Mouse (Mus musculus): ENCODE results near the gene Sypl2. TPM values are rescaled to one million over a fixed set of nuclear protein-coding genes. Genes with fewer than 3 reads are reported as not detected.
A peak's percentile ranks its signal among the peaks of the same experiment; 100 is the strongest.

Gene Sypl2
- total RNA-seq, 4 experiments from 2014 or later: 1.5 to 2.2 (median 1.8) TPM

DNA sequence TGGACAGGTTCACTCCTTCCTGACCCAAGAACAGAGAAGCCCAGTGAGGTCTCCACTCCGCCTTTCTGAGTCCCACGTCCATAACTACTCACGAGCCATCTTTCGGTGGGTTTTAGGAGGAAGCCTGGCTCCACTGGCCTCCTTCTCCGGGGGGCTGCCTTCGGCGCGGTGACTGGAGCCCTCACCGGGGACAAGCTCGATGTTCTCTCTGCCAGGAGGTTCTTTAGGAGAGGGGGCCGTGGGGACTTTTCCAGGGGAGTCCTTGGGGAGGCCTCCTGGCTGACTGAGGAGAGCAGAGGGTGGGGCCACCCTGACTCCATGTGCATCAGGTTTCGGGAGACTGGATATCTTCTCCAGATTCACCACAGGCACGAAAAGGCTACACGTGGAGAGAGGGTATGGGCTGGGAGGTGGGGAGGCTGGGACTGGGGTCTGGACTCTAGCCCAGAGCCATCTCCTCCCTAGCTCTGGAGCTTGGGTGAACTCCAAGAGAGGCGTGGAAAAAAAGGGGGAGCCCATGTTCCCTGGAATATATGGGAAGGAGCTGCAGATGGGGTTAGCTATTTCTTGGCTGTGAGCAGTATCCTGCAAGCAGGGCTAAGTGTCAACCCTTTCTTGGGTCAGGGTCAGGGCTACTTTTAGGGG lies 19.6 kb downstream of the Sypl2 start:
- peak in 1 of 2 experiments; percentile 15 for DNase-seq (ENCODE audit: low spot score in 2 of 2)

DNA sequence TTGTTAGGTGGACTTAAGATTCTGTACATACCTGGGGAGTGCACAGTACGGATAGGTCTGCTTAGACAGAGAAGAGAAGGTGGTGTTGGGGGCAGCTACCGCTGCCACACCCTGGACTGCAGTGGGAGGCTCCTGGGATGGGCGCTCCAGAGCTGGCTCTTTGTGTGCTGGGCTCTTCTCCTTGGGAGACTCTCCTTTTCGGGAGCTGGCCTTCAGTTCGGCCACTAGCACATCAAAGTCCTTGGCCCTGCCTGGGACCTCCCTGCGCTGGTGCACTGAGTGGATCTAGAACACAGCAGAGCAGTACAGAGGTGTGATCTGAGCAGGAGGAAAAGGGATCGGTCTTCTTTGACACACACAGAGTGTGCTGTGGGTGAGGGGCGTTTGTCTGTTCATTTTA lies 20.8 kb downstream of the Sypl2 start:
- DNase-seq (ENCODE audit: low spot score in 2 of 2): no peak

DNA sequence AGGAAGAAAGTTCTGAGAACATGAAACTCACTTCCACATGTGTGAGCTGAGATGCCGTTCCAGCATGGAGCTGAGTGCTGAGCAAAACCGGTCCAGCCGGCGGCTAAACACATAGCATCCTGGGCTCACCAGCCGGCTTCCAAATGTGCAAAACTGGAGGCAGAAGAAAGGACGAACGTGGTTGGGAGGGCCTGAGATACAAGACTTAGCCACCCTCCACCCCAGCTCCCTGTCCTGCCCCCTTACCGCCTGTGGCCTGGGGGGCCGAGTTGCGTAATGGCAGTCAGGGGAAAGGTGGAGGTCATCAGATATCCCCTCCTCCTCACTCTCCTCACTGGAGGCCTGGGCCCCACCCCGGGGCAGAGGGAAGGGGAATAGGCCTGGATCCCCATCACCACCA lies 22.0 kb downstream of the Sypl2 start:
- no peak for DNase-seq (ENCODE audit: low spot score in 2 of 2)

DNA sequence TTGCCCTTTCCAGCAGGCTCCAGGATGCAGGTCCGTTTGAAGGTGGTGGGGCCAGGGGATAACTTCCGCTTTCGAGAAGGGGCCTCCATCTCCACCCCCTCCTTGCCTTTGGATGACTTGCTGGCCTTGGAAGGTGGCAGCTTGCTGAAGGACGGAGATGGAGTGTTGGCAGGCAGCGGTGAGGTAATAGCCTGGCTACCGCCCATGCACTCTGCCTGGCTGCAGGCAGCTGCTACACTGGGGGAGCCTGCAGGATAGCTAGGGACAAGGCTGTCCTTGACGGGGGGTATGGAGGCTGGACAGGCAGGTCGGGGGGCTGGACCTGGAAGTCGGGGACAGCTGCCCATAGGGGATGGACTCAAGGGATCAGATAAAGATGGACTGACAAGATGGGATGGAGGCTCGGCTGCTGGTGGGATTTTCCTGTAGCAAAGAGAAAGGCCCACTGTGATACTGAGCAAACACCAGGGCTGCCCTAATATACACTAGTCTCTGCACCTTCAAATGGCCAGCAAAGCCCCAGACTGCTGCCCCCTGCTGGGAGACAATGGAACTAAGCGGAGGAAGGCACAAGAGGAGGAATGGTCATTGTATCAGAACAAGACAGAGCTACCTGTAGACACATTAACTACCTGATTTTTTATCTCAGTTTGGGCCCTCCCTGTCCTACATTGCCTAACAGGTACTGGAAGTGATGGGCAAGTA lies 22.7 kb downstream of the Sypl2 start:
- peak in 1 of 2 experiments; percentile 86 for DNase-seq (ENCODE audit: low spot score in 2 of 2)

DNA sequence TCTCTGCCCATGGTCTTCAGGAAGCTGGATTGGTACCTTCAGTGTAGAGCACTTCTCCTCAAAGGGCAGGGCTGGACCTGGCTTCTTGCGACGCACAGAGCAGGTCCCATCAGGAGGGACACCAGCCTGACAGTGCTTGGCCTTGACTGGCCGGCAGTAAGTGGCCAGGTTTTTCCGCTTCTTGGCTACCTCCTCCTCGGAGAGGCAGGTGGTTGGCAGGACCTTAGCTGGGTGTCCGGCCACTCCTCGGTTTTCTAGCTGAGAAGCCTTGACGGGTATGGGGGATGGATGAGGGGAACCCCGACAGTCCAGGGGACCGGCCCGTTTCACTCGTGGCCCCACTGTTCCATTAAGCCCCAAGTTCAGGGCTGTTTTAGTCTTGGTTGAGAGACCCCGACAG lies 23.2 kb downstream of the Sypl2 start:
- no peak for DNase-seq (ENCODE audit: low spot score in 2 of 2)

DNA sequence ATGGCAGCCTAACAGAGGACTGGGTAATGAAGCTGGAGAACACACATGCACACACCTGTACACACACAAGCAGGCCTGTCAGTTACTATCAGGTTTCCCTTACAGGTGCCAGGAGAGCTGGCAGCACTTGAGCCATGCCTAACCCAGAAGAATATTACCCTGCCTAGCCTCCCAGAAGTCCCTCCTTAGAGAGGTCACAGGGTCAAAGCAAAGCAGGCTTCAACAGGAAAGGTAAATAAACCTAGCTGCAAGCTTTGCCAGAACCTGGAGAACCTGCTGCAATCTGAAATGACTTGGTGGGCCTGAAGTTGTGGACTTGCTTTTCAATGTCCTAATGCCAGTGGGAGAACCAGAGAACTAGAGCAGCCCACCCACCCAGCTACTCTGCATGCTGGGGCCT lies 23.9 kb downstream of the Sypl2 start:
- DNase-seq (ENCODE audit: low spot score in 2 of 2): no peak

DNA sequence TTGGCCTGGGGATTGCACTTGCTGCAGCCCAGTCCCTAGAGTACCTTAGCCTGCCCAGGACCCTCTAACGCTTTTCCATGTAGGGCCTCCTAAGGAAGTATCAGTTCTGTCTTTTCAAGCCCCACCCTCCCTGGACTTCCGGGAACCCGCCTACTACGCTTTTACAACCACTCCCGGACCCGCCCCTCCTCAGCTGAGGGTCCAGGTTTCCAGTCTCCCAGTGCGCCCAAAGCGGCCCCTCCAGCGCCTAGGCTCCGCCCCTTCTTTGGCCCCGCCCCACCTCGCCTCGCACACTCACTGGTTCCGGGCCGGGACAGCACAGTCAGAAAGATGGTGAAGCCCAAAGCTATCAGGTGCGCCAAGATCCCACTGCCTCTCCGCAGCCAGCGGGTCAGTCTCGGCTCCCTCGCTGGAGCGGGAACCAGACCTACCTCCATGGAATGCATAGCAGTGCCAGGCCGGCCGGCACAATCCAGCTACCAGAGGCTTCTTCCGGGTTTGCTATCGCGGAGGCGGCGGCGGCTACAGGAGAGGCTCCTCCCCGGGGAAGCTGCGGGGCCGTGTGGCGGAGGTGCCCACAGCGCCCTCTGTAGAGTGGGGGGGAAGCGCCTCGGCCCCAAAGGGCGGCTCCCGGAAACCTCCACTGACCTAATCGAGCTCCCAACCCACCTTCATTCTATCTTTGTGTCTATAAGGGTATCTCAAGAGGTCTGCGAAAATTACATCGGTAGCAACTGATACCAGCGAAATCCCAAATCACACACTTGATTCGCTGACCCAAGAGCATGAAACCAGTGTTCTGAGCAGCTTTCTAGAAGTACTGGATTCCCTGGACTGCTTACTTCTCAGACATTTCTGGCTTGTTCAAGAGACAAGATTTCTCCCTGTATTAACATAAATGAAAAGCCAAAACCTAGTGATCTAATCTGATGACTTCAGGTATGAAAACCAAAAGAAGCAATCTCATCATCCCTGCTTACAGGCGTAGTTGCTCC lies 25.8 kb downstream of the Sypl2 start, which contains the start of gene Cyb561d1:
TSS of gene Cyb561d1 (minus strand) at position 884 of the 995 bp plus-strand sequence.
- DNase-seq (ENCODE audit: low spot score in 2 of 2): peak; percentile 82 to 84

DNA sequence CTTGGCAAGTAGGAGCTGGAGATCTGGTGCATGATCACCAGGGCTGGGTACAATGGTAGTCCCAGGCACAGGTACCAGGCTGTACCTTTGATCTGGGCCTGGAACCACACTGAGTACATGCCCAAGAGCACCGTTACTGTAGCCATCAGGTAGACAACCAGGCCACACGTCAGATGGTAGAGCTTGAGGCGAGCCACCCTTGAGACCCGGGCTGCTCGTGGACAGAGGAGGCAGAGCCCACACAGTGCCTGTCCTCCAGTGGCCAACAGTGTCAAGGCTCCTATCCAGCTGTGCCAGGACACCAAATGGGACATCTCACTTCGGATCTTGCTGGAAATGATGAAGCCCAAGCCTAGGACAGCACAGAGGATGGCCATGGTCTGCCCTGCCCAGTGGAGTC lies 27.2 kb downstream of the Sypl2 start:
- no peak for DNase-seq (ENCODE audit: low spot score in 2 of 2)

DNA sequence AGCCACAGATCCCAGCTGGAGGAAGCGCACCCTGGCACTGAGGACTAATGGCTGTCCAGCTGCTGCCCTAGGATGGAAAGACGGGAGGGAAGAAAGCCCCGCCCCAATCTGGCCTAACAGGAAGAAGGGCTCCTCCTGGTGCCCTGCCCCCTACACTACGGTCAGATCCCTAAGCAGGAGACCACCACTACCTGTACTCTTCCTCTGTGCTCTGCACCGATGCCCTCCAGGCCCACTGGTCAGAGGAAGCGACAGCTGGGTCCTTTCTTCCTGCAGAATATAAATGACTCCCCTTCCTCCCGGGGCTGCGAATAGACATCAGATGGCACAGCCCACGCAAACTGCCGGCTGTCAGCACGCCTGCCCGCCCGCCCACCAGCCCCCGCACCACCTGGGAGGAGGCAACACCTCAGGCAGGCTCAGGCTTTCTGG lies 29.4 kb downstream of the Sypl2 start:
- peak; percentile 58 to 88 for DNase-seq (ENCODE audit: low spot score in 2 of 2)

DNA sequence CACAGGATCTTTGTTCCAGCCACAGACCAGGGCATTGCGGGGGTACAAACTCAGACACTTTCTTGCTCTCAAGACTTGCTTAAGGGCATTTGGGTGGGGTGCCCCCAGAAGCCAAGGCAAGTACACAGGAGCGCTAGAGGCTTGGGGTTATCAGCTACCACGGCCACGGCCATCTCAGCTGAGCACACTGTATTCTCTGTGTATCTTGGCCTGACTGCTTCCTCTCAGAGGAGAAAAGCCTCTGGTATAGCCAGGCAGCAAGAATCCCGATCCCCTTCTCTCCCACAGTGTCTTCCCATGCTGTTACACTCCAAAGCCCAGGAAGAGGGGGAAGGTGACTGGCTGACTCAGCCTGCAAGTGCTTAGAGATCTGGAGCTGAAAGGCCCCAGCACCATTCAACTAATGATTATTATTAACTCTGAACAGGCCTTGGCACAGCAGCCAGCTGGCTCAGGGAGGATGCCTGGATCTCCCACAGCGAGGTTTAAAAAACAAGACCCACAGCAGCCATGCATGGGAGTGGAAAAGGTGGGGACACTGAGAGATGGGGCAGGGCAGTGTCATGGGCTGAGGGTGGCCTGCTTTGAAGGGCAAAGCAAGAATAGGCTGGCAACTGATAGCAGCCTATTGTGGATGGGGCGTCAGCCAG lies 30.4 kb downstream of the Sypl2 start:
- peak; percentile 38 to 66 for DNase-seq (ENCODE audit: low spot score in 2 of 2)

DNA sequence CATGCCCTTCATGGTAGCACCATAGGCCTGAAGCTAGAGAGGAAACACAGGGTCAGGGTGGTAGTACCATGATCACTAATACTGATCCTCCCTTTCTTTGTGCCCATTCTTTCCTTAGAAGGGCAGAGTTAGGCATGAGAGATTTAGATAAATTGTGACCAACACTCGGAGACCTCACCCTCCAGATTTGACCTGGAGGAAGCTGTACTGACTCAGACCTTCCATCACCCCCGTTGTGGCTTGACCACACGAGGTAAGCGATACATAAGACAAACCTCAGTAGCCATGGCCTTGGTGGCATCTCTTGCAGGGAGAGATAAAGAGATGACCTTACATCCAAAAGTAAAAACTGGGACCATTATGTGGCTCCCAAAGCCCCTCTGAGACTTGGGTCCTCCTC lies 31.2 kb downstream of the Sypl2 start:
- DNase-seq (ENCODE audit: low spot score in 2 of 2): no peak

DNA sequence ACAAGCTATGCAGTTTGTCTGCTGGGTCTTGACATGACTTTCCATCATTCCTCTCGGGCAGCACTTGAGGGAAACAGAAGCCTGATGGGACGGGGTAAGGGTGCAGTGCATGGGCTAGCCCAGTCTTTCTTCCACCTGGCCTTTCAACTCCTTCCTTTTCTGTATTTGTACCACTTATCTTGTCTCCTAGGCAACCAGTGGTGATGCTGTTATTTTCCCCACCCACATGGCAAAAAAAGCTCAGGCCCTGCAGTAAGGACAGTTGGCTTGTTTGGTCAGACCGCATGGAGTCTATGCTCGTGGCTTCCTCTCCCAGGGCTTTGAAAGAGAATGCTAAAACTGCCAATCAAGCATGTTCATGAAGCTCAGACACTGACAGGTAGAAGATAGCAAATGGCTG lies 32.8 kb downstream of the Sypl2 start:
- no peak for DNase-seq (ENCODE audit: low spot score in 2 of 2)

DNA sequence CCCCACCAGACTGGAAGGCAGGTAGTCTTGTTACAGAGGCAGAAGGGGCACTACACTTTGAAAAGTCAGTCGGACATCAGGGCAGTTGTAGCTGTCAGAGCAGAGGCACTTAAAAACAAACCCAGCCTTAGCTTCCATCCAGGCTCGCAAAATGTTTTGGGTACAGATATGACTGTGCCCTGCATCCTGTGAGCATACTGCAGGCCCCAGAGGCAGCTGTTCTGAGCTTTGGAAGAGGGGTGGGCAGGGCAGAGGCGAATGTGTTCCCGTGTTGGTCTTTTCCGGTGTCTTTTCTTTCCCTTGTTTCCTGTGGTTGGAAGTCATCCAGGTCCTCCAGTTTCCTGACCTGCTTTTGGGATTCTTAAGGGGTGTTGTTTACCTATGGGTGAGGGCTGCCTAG lies 36.6 kb downstream of the Sypl2 start:
- no peak for DNase-seq (ENCODE audit: low spot score in 2 of 2)

DNA sequence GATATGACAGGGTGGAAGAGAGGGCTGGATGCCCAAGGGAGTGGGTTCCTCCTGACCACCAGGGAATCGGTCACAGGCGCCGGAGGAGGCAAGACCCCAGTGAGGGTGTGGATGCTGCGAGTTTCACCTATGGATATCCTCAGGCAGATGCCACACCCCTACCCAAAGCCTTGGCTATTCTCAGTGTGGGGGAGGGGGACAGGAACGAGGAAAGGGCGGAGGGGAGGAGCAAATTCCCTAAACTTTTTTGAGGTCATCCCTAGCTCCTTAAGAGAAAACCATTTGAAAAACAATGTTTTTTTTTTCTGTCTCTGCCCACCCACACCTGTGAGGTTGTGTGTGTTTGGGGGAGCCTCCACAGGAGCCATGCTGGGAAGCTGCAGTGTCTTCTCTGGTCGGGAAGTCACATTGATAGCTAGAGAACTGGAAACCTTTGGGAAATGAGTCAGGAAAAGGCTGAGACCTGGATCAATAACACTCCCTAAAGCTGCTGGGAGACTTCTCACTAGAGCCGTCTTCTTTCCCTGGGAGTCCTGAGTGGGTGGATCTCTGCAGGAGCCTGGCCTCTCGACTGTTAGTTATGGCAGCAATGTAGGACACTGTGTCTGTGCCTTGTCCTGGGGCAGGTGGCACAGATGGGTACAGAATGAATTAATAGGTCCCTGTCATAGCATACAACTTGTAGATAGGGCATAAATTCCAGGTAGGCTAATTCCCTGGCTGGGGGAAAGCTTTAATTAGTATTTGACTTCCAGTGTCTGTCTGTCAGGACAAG lies 37.5 kb downstream of the Sypl2 start:
- no peak for DNase-seq (ENCODE audit: low spot score in 2 of 2)

DNA sequence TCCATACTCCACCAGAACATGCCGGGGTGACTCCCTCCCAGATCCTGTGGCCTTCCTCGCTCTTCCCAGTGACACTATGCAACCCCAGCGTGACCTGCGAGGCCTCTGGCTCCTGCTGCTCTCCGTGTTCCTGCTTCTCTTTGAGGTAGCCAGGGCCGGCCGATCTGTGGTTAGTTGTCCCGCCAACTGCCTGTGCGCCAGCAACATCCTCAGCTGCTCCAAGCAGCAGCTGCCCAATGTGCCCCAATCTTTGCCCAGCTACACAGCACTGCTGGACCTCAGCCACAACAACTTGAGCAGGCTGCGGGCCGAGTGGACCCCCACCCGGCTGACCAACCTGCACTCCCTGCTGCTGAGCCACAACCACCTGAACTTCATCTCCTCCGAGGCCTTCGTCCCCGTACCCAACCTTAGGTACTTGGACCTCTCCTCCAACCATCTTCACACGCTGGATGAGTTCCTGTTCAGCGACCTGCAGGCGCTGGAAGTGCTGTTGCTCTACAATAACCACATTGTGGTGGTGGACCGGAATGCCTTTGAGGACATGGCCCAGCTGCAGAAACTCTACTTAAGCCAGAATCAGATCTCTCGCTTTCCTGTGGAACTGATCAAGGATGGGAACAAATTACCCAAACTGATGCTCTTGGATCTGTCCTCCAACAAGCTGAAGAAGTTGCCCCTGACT lies 39.2 kb downstream of the Sypl2 start:
- DNase-seq (ENCODE audit: low spot score in 2 of 2): no peak

DNA sequence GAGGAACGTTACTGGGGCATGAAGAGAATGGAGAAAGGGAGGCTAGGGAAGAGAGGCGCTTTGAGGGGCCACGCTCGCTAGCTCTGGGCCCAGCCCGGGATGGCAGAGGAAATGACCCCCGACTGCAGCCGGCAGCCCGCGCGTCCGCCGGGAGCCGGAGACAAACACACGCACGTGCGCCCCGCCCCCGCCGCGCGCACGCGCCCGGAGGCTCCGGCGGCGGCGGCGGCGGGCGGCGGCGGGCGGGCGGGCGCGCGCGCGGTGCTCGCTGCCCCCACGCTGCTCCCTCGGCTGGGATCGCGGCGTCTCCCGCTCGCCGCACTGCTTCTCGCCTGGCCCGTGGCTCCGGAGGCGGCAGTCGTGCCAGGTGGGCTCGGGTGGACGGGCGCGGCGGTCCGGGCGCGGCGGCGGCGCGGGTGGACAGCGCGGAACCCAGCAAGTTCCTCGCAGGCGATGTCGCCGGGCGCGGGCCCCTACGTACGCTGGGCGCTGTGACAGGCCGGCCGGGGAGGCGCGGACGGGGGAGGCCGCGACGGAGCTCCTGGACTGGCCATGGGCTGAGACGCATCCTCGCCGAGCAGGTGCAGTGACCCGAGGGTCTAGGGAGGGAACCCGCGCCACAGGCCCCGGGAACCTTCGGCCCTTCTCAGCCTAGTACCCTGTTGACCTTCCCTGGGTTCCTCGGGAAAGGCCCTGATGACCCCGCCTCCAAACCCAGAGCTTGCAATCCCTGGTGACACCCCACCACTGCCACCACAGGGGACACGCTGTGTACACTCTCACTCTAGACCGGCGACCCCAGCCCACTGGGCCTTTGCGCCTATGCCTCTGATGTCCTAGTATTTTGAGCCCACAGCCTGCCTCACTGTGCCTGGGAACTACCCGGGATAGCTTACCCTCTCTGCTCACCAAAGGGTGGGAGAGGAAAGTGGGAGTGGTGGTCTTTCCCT lies 40.1 kb downstream of the Sypl2 start, which contains the start of gene Amigo1:
TSS of gene Amigo1 (plus strand) at position 238 of the 950 bp plus-strand sequence.
- peak in 1 of 2 experiments; percentile 47 for DNase-seq (ENCODE audit: low spot score in 2 of 2)

DNA sequence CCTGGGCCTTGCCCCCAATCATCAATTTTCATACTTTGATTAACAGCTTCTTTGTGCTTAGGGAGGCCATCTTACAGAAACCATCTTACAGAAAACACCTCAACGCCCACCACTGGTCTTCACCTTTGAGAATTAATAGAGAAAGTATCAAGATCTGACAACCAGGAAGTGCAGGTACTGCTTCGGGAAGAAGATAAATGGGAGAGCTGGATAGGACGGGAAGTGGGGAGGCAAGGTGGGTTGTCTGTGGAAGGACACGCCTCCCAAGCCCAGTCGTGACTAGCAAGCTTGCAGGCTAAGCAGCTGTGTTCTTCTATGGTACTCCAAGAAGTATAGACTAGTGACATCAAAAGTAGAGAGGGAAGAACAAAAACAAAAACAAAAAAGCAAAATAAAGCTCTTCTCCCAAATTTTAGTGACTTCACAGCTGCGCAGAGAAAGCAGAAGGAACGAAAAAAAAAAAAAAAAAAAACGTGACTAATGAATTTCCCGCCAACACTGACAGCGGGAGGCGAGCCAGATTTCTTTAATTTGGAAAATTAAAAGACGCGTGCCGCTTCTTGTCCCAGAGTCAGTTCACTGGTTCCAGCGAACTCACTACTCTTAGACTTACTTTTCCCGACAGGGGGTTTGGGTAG lies 40.9 kb downstream of the Sypl2 start:
- DNase-seq (ENCODE audit: low spot score in 2 of 2): no peak

DNA sequence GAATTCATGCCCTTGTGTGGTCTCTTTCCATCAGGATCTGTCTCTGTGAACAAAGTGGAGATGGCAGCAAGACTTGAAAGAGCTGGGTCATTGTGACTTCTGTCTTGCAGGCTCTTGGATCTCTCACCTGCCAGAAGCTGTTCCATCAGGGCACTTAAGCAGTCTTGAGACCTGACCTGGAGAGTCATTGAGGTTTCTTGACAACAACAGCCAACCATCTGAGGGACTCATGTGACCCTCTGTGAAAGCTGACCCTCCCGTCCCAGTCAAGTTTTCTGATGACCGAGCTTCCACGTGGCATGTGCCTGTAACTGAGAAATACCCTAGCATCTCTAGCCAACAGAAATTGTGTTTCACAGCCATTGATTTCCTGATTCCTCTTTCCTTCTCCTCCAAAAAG lies 41.7 kb downstream of the Sypl2 start:
- DNase-seq (ENCODE audit: low spot score in 2 of 2): no peak

All from left cerebral cortex, adult 8-10 months (tissue).